In genomic region chr2:132741862-132742347, GRCm38 (mm10) we compare ENCODE assay signal across 10 mouse cellular contexts. TPM values are rescaled to one million over a fixed set of nuclear protein-coding genes. Genes with fewer than 3 reads are reported as not detected.
DNase-seq lines count a peak whose midpoint lies in the region; ATAC-seq and TF ChIP-seq lines count a peak whose summit lies in the region.
"Had no signal": no experiment of that assay in that cellular context is flagged by ENCODE, and none has a peak within 500 bp of the region (broad histone marks: within the 10 kb centered on the region; RNA-seq: fewer than 3 reads in every experiment).

No protein-coding gene starts in this region.

- peaks cover 9% of the 10 kb centered on the region for H3K4me1 ChIP-seq in midbrain, embryonic 10.5 days
- no peaks in the 10 kb centered on the region for H3K4me1 ChIP-seq in midbrain, postnatal 0 days (ENCODE audit: insufficient read depth, low read length)
- no peaks in the 10 kb centered on the region for H3K4me1 ChIP-seq in forebrain, postnatal 0 days (ENCODE audit: insufficient read depth)
- H3K4me1 ChIP-seq: embryonic facial prominence, embryonic 15.5 days had no signal

- no peaks in the 10 kb centered on the region for H3K36me3 ChIP-seq in midbrain, embryonic 10.5 days
- H3K36me3 ChIP-seq in midbrain, postnatal 0 days (ENCODE audit: insufficient read depth, low read length) = no peaks in the 10 kb centered on the region
- H3K36me3 ChIP-seq in forebrain, postnatal 0 days (ENCODE audit: insufficient read depth) = no peaks in the 10 kb centered on the region
- H3K36me3 ChIP-seq: embryonic facial prominence, embryonic 15.5 days had no signal

- ATAC-seq in midbrain, postnatal 0 days (ENCODE audit: low FRiP score) = no peak
- peak; percentile 27; the same call in 1 of the 2 replicates for ATAC-seq in forebrain, postnatal 0 days

- WGBS in midbrain, embryonic 10.5 days = 47% methylated on average over 8 of the region's 8 CpGs
- 36% methylated on average over 8 of the region's 8 CpGs for WGBS in midbrain, postnatal 0 days
- 45% methylated on average over 8 of the region's 8 CpGs for WGBS in forebrain, postnatal 0 days

- H3K27me3 ChIP-seq in midbrain, embryonic 10.5 days (ENCODE audit: low read depth, poor library complexity, severe bottlenecking) = no peaks in the 10 kb centered on the region
- no peaks in the 10 kb centered on the region for H3K27me3 ChIP-seq in midbrain, postnatal 0 days (ENCODE audit: insufficient read depth, low read length)
- no peaks in the 10 kb centered on the region for H3K27me3 ChIP-seq in forebrain, postnatal 0 days (ENCODE audit: insufficient read depth, low read length)
- H3K27me3 ChIP-seq: embryonic facial prominence, embryonic 15.5 days had no signal

- H3K9me3 ChIP-seq in midbrain, embryonic 10.5 days (replicated peaks) = no peaks in the 10 kb centered on the region
- no peaks in the 10 kb centered on the region for H3K9me3 ChIP-seq in midbrain, postnatal 0 days (ENCODE audit: low read length)
- no peaks in the 10 kb centered on the region for H3K9me3 ChIP-seq in forebrain, postnatal 0 days (ENCODE audit: low read length)
- H3K9me3 ChIP-seq: embryonic facial prominence, embryonic 15.5 days had no signal

- peak overlapping the region; percentile 78 for H3K27ac ChIP-seq in midbrain, embryonic 10.5 days (replicated peaks)
- H3K27ac ChIP-seq in midbrain, postnatal 0 days (ENCODE audit: low read depth, low read length) = no peak overlapping the region
- no peak overlapping the region for H3K27ac ChIP-seq in forebrain, postnatal 0 days (ENCODE audit: low read depth, low read length)
- H3K27ac ChIP-seq: embryonic facial prominence, embryonic 15.5 days; stomach, postnatal 0 days had no signal

- peak; percentile 22 for DNase-seq in midbrain, embryonic 10.5 days (ENCODE audit: low spot score)
- DNase-seq in midbrain, postnatal 0 days (ENCODE audit: low spot score) = no peak
- no peak for DNase-seq in forebrain, postnatal 0 days
- DNase-seq in kidney, postnatal 4 days = peak; percentile 30 to 65
- DNase-seq in right cerebral cortex, postnatal 10 days (ENCODE audit: low spot score in 2 of 2) = peak; percentile 50 to 59
- no peak for DNase-seq in urinary bladder, postnatal 10 days (ENCODE audit: low spot score)
- DNase-seq in lung, postnatal 25 days (ENCODE audit: low spot score) = no peak
- no peak for DNase-seq in thymus, postnatal 36 days

- TF ChIP-seq CTCF in midbrain, postnatal 0 days (IDR thresholded peaks at IDR 0.05) = no peak
- TF ChIP-seq CTCF in forebrain, postnatal 0 days (IDR thresholded peaks at IDR 0.05; ENCODE audit: low read depth) = no peak

- no peak overlapping the region for H3K4me2 ChIP-seq in midbrain, postnatal 0 days (ENCODE audit: low read depth, low read length, poor library complexity, severe bottlenecking)
- H3K4me2 ChIP-seq in forebrain, postnatal 0 days (ENCODE audit: low read depth) = no peak overlapping the region
- H3K4me2 ChIP-seq: embryonic facial prominence, embryonic 15.5 days had no signal

- H3K4me3 ChIP-seq in midbrain, embryonic 10.5 days = no peak overlapping the region
- H3K4me3 ChIP-seq in midbrain, postnatal 0 days (ENCODE audit: low read depth, low read length) = no peak overlapping the region
- no peak overlapping the region for H3K4me3 ChIP-seq in forebrain, postnatal 0 days (ENCODE audit: low read depth, low read length)
- H3K4me3 ChIP-seq: embryonic facial prominence, embryonic 15.5 days had no signal

- H3K9ac ChIP-seq in midbrain, postnatal 0 days (replicated peaks; ENCODE audit: low read length, poor library complexity, severe bottlenecking) = no peak overlapping the region
- H3K9ac ChIP-seq in forebrain, postnatal 0 days = no peak overlapping the region
- H3K9ac ChIP-seq: embryonic facial prominence, embryonic 15.5 days had no signal

RNA-seq across cellular contexts. Expression of gene Chgb, which starts 39.2 kb away (rescaled TPM):
- 6.2 and 17.8 TPM in 2 replicates for polyA plus RNA-seq in midbrain, embryonic 10.5 days (2016; fragmentation: Nextera tagmentation; extraction: Ambion mirVana)
- 43.4 and 47.4 TPM in 2 replicates for total RNA-seq in midbrain, postnatal 0 days (2014; rRNA removed)
- 132 and 142 TPM in 2 replicates for polyA plus RNA-seq in midbrain, postnatal 0 days (2015; fragmentation: Nextera tagmentation; extraction: Ambion mirVana)
- total RNA-seq in forebrain, postnatal 0 days (2014; rRNA removed) = 43.7 and 50.0 TPM in 2 replicates
- polyA plus RNA-seq in forebrain, postnatal 0 days (2015; fragmentation: Nextera tagmentation; extraction: Ambion mirVana) = 69.5 and 90.5 TPM in 2 replicates

RNA-seq across cellular contexts. Expression of gene Shld1, which starts 55.2 kb away (rescaled TPM):
- 16.4 and 20.4 TPM in 2 replicates for polyA plus RNA-seq in midbrain, embryonic 10.5 days (2016; fragmentation: Nextera tagmentation; extraction: Ambion mirVana)
- total RNA-seq in midbrain, postnatal 0 days (2014; rRNA removed) = 16.0 and 17.1 TPM in 2 replicates
- polyA plus RNA-seq in midbrain, postnatal 0 days (2015; fragmentation: Nextera tagmentation; extraction: Ambion mirVana) = 15.7 and 17.1 TPM in 2 replicates
- 17.3 and 20.4 TPM in 2 replicates for total RNA-seq in forebrain, postnatal 0 days (2014; rRNA removed)
- 20.6 and 22.8 TPM in 2 replicates for polyA plus RNA-seq in forebrain, postnatal 0 days (2015; fragmentation: Nextera tagmentation; extraction: Ambion mirVana)

Comparison
In these comparisons a context has a peak if more than half of its experiments do, and no peak if none do; other contexts are left out.
1. DNase-seq: peak in midbrain, embryonic 10.5 days (single experiment), kidney, postnatal 4 days (2 of 2) and right cerebral cortex, postnatal 10 days (2 of 2); none in midbrain, postnatal 0 days (single experiment), forebrain, postnatal 0 days (single experiment), urinary bladder, postnatal 10 days (single experiment), lung, postnatal 25 days (single experiment) and thymus, postnatal 36 days (0 of 2).